Mouse (Mus musculus) cerebellum, adult 2 months (tissue): Measurements from ENCODE around the gene Fanca. TPM values are rescaled to one million over a fixed set of nuclear protein-coding genes. Genes with fewer than 3 reads are reported as not detected.

ENCODE experiments used
- DNase-seq, 2 experiments: peaks; one replicate each; pipeline ENCODE4 v3.0.0; 2021
- H3K27ac ChIP-seq: fragments of 200-500 bp; 2 replicates; pipeline ENCODE4 v1.5.1; 2012; ENCODE audit warnings: low read length, control low read depth, inconsistent platforms; ENCODE audit not compliant: insufficient read depth
- H3K27me3 ChIP-seq: fragments of 200-500 bp; 2 replicates; pipeline ENCODE4 v1.6.1; 2012; ENCODE audit warnings: inconsistent platforms, mild to moderate bottlenecking, low read length, moderate library complexity; ENCODE audit not compliant: control insufficient read depth, insufficient read depth
- H3K4me1 ChIP-seq: fragments of 200-500 bp; 2 replicates; pipeline ENCODE4 v1.6.1; 2011; ENCODE audit warnings: low read length; ENCODE audit not compliant: control insufficient read depth, insufficient read depth
- H3K4me3 ChIP-seq: fragments of 200-500 bp; replicated peaks from 2 replicates; pipeline ENCODE3; 2011; ENCODE audit warnings: mild to moderate bottlenecking, low read depth, low read length, control low read depth; ENCODE audit not compliant: insufficient read depth
- CTCF ChIP-seq: fragments of 200-500 bp; IDR thresholded peaks from 2 replicates; pipeline ENCODE4 v1.5.1; 2011; ENCODE audit warnings: low read depth, mild to moderate bottlenecking, control low read depth, low read length, moderate library complexity, borderline replicate concordance; ENCODE audit not compliant: insufficient read depth
- POLR2A ChIP-seq: fragments of 200-500 bp; IDR thresholded peaks from 2 replicates; pipeline ENCODE4 v1.6.1; 2011; ENCODE audit warnings: low read length, control low read depth, borderline replicate concordance; ENCODE audit not compliant: insufficient read depth
- WGBS: fragments of 180-500 bp; shearing (Covaris S2); methylation state at CpG from one replicate; pipeline ENCODE4 v1.1.7; 2018; 5-methylcytosine and 5-hydroxymethylcytosine counted together
- polyA plus RNA-seq: library from polyadenylated mRNA; depleted of rRNA; stranded (reverse); fragments of >200 nt; gene quantifications from 2 replicates; pipeline ENCODE4 v1.2.3, GENCODE M21; 2012

Gene Fanca
- polyA plus RNA-seq, 1 experiment, result 3.9 TPM

DNA sequence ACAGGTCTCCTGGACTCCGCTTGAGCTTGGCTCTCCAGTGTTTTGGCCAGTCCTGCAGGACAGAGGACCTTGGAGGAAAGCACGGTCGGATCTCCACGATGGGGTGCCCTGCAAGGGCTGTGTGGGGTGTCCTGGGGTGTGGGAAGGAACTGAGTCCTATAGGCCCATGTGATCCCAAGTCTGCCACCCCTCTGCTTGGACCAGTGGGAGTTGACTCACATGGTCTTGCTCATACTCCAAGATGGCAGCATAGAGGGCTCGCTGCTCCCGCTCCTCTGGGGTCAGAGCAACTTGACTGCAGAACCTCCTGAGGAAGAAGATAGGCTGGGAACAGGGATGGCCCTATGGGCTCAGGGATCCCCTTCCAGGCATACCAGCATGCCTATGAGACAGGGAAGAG is 70.6 kb downstream of the Fanca start:
- Histone ChIP-seq H3K4me3 (no peak overlapping the region), H3K4me1 (no peaks in the 10 kb centered on the region), H3K27me3 (no peaks in the 10 kb centered on the region), H3K27ac (no peak overlapping the region)
- no peak for TF ChIP-seq POLR2A
- TF ChIP-seq CTCF, result no peak
- 95% methylated on average over 6 of the region's 6 CpGs for WGBS
- no peak for DNase-seq

DNA sequence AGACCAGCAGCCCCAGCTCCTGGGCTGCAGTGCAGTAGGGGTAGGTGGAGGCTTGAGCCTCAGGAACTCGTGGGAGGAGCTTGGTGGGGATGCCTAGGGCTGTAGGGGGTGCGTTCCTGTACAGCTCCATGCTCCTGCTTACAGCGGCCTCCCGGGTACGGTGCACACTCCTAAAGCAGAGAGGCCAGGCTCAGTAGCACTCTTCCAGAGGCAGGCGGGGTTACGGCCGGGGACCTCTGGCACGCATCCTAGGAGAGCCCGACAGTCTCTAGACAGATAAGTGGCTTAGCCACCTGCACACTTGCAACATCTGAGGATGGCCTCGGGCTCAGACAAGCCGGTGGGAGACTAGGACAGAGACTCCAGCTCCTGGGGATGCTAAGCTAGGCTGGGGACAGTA is 72.8 kb downstream of the Fanca start:
- TF ChIP-seq CTCF, result no peak
- TF ChIP-seq POLR2A, result no peak

DNA sequence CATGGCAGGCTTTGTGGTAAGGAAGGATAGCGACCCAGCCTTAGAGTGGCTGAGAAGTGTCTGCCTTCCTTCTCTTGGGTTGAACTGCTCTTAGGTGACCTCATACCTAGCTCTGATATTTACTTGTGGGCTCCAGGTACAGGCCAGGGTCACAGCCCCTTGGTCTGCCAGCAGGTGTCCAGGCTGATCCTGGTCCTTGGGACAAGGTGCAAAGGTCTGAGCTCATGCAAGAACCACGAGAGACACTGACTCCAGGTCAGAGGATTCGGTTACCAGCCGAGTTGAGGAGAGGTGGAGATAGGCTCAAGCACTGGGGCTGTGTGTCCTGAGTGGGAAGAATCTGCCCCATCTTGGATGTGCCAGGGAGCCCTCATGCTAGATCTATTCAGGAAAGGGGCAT is 74.0 kb downstream of the Fanca start:
- H3K4me3 ChIP-seq, result no peak overlapping the region
- no peak overlapping the region for H3K27ac ChIP-seq
- TF ChIP-seq CTCF (no peak), POLR2A (no peak)
- H3K4me1 ChIP-seq, result no peaks in the 10 kb centered on the region
- H3K27me3 ChIP-seq, result no peaks in the 10 kb centered on the region
- WGBS, result 91% methylated on average over 4 of the region's 4 CpGs
- DNase-seq, result no peak

More for the DNA sequence above, 72.8 kb downstream of the Fanca start:
- no peak overlapping the region for H3K27ac ChIP-seq
- 87% methylated on average over 12 of the region's 12 CpGs for WGBS
- H3K4me3 ChIP-seq, result no peak overlapping the region
- no peaks in the 10 kb centered on the region for H3K4me1 ChIP-seq
- DNase-seq, result no peak
- H3K27me3 ChIP-seq, result no peaks in the 10 kb centered on the region

DNA sequence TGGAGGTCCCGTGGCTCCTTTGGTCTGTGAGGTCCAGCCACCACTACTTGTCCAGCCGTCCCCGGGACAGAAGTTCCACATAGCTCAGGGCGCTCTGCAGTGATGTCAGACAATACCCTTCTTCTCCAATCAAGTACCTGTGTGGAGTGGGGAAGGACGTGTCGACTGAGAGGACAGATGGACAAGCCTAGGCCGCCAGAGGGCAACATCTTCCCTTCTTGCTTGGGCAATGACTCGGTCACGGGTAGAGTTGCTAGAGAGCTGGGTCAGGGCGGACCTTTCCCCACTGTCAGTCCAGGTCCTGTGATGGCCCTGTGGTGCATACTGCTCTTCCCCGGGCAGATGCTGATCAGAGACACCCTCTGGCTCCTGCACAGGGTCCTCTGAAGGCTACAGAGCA is 75.3 kb downstream of the Fanca start:
- no peak for DNase-seq
- H3K4me3 ChIP-seq, result no peak overlapping the region
- H3K4me1 ChIP-seq, result no peaks in the 10 kb centered on the region
- 66% methylated on average over 11 of the region's 11 CpGs for WGBS
- no peaks in the 10 kb centered on the region for H3K27me3 ChIP-seq
- H3K27ac ChIP-seq, result no peak overlapping the region
- TF ChIP-seq POLR2A (no peak), CTCF (no peak)

DNA sequence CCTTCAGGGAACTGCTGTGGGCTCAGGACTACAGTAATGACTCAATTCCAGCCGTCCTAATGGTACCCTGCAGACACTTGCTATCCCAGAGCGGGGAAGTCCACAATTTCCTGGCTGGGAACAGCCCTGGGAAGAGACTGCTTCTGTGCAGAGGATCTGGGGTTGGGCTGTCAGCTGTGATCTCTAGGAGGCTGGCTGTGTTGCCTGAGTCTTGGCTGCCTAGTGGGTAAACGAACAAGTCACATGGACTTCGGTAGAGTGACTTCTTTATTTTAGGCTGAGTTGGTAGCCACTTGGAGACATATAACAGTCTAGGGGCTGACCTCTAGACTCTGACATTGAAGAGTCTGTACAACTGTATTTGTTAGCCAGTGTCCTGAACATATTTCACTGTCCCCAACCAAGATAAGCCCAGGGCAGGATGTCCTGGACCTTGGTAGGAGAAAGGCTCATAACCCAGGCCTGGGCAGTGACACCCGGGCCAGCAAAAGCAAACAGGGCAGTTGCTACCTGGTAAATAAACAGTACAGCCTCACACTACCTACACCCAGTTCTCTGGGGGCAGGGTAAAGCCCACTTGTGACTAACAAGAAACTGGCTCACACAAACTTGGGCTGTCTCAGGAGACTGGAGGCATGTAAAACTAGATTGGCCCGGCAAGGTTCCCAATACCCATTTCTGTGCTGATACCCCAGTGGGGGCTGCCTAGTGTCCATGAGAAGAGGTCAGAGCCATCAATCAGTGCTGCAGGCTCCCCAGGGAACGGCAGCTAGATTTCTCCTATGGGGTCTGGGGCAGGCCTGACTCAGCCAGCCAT is 76.1 kb downstream of the Fanca start:
- no peaks in the 10 kb centered on the region for H3K4me1 ChIP-seq
- H3K4me3 ChIP-seq, result no peak overlapping the region
- TF ChIP-seq POLR2A, result no peak
- no peak for TF ChIP-seq CTCF
- no peaks in the 10 kb centered on the region for H3K27me3 ChIP-seq
- no peak overlapping the region for H3K27ac ChIP-seq
- 85% methylated on average over 7 of the region's 7 CpGs for WGBS
- no peak for DNase-seq

DNA sequence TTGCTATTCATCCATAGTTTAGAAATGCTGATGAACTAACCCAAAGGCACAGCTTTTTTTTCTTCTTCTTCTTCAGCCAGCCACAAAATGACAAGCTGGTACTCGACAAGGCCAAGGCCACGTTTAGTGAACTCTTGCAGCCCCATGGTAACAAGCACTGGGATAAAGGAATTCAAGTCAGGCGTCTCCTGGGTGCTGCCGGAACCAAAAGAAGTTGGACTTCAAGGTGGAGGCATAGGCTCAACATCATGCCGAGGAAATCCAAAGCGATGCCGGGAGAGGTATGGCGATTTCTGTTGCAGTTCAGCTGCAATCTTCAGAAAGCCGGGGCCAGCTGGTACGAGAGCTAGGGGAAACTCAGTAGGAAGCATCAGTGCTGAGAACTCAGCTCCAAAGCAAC is 79.0 kb downstream of the Fanca start:
- TF ChIP-seq CTCF (no peak), POLR2A (no peak)
- Histone ChIP-seq H3K27ac (no peak overlapping the region), H3K4me1 (peaks cover 3% of the 10 kb centered on the region; the same call in 1 of the 2 replicates), H3K4me3 (no peak overlapping the region), H3K27me3 (no peaks in the 10 kb centered on the region)
- no peak for DNase-seq
- 59% methylated on average over 10 of the region's 10 CpGs for WGBS

DNA sequence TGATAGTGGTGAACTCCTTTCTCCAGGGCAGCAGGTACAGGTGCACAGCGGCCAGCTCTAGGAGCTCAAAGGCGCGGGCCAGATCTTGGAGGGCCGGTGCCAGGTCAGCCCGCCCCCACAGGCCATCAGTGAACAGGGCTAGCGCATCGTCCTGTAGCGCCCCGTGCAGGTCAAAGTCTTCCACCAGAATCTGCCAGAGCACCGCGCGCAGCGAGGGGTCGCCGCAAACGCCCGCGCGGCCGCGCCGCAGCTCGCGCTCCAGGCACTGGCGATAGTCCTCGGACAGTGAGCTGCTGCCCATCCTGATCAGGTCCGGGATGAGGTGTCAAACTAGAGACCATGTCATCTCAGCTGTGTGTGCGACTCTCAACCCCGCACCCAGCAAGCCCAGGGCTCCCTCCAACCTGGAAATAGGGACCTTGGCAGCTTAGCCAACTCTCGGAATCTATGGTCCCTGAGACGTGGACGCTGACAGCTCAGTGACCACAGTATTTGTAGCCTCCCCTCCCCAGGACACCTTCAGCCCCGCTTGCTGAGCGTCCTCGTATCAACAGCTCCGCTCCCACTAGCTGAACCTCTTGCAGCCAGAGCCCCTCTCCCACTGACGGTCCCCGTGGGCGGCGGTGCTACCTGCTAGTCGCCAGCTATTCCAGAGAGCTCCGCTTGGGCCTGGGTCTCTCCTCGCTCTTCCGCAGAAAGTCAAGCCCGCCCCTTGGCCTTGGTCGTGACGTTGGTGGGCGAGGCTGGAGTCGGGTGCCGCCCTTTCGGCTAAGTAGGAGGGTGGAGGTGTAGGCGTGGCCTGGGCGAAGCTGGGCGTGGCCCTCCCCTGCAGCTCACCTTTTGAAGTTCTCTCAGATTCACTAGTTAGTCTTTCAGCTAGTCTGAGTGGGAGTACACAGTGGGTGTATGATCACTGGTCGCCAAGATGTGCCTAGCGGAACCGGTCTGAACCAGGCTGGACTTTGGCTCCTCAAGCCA is 82.6 kb downstream of the Fanca start, which contains the start of gene Spata2l:
TSS of gene Spata2l (minus strand) at position 714 of the 978 bp plus-strand sequence.
- under 1% methylated on average over 57 of the region's 57 CpGs for WGBS
- Histone ChIP-seq H3K27ac (peak within 1 kb of the TSS; percentile 27), H3K4me3 (peak within 1 kb of the TSS; percentile 73), H3K27me3 (no peaks in the 10 kb centered on the region), H3K4me1 (peaks cover 16% of the 10 kb centered on the region)
- TF ChIP-seq POLR2A (peak; percentile 63; the same call in 1 of the 2 replicates), CTCF (peak; percentile 53; the same call in 1 of the 2 replicates)
- DNase-seq, result peak; percentile 85 to 86
